ENCODE assay signal across 18 mouse cellular contexts in genomic region chr7:45695098-45695497, GRCm38 (mm10). TPM values are rescaled to one million over a fixed set of nuclear protein-coding genes. Genes with fewer than 3 reads are reported as not detected.
DNase-seq lines count a peak whose midpoint lies in the region; ATAC-seq and TF ChIP-seq lines count a peak whose summit lies in the region.
"Had no signal": no experiment of that assay in that cellular context is flagged by ENCODE, and none has a peak within 500 bp of the region (broad histone marks: within the 10 kb centered on the region; RNA-seq: fewer than 3 reads in every experiment).

No protein-coding gene starts in this region.

- no peak for TF ChIP-seq CTCF in left cerebral cortex, adult 2 months (IDR thresholded peaks at IDR 0.05)

- H3K27ac ChIP-seq in hindbrain, embryonic 10.5 days, result peak overlapping the region; percentile 18; the same call in 1 of the 2 replicates
- no peak overlapping the region for H3K27ac ChIP-seq in hindbrain, embryonic 13.5 days
- H3K27ac ChIP-seq in limb, embryonic 11.5 days (replicated peaks; ENCODE audit: low read depth, low read length), result no peak overlapping the region; the same call in 1 of the 2 replicates
- H3K27ac ChIP-seq in left cerebral cortex, adult 2 months, result no peak overlapping the region
- H3K27ac ChIP-seq: liver, embryonic 13.5 days had no signal

- no peaks in the 10 kb centered on the region for H3K9me3 ChIP-seq in hindbrain, embryonic 10.5 days
- H3K9me3 ChIP-seq in hindbrain, embryonic 13.5 days, result no peaks in the 10 kb centered on the region
- H3K9me3 ChIP-seq in limb, embryonic 11.5 days (ENCODE audit: control insufficient read depth, low read length), result no peaks in the 10 kb centered on the region
- H3K9me3 ChIP-seq: liver, embryonic 13.5 days had no signal

- peaks cover 47% of the 10 kb centered on the region for H3K4me1 ChIP-seq in hindbrain, embryonic 10.5 days (replicated peaks)
- peaks cover 17% of the 10 kb centered on the region for H3K4me1 ChIP-seq in hindbrain, embryonic 13.5 days (replicated peaks)
- peaks cover 2% of the 10 kb centered on the region; the same call in 1 of the 2 replicates for H3K4me1 ChIP-seq in limb, embryonic 11.5 days (ENCODE audit: control insufficient read depth, insufficient read depth, low read length)

- 13% methylated on average over 6 of the region's 6 CpGs for WGBS in hindbrain, embryonic 10.5 days
- 8% methylated on average over 5 of the region's 6 CpGs for WGBS in hindbrain, embryonic 13.5 days
- WGBS in limb, embryonic 11.5 days, result 6% methylated on average over 6 of the region's 6 CpGs

- no peak overlapping the region for H3K4me3 ChIP-seq in hindbrain, embryonic 10.5 days
- no peak overlapping the region for H3K4me3 ChIP-seq in hindbrain, embryonic 13.5 days
- no peak overlapping the region for H3K4me3 ChIP-seq in limb, embryonic 11.5 days (ENCODE audit: low read depth, low read length)
- no peak overlapping the region for H3K4me3 ChIP-seq in left cerebral cortex, adult 2 months
- H3K4me3 ChIP-seq: liver, embryonic 13.5 days had no signal

- H3K27me3 ChIP-seq in hindbrain, embryonic 10.5 days (ENCODE audit: insufficient read depth, poor library complexity, severe bottlenecking), result peaks cover 73% of the 10 kb centered on the region
- H3K27me3 ChIP-seq in hindbrain, embryonic 13.5 days, result peaks cover 33% of the 10 kb centered on the region
- H3K27me3 ChIP-seq in limb, embryonic 11.5 days (ENCODE audit: control insufficient read depth, insufficient read depth, low read length), result peaks cover 19% of the 10 kb centered on the region

- H3K36me3 ChIP-seq in hindbrain, embryonic 10.5 days, result no peaks in the 10 kb centered on the region
- H3K36me3 ChIP-seq in hindbrain, embryonic 13.5 days, result no peaks in the 10 kb centered on the region
- H3K36me3 ChIP-seq in limb, embryonic 11.5 days (ENCODE audit: control insufficient read depth, insufficient read depth, low read length), result no peaks in the 10 kb centered on the region
- H3K36me3 ChIP-seq: liver, embryonic 13.5 days had no signal

- H3K9ac ChIP-seq in hindbrain, embryonic 13.5 days, result no peak overlapping the region
- H3K9ac ChIP-seq in limb, embryonic 11.5 days (ENCODE audit: low read length), result no peak overlapping the region
- H3K9ac ChIP-seq: liver, embryonic 13.5 days had no signal

- no peak for ATAC-seq in hindbrain, embryonic 13.5 days (ENCODE audit: low FRiP score)
- 0 out of 2 replicates have a peak, but pooled peaks have one; percentile 14 for ATAC-seq in limb, embryonic 11.5 days (ENCODE audit: insufficient number of reproducible peaks, low FRiP score, low TSS enrichment, low read depth)
- ATAC-seq: intestine, embryonic 16.5 days; midbrain, embryonic 16.5 days had no signal

- peak; percentile 59 for DNase-seq in hindbrain, embryonic 10.5 days (ENCODE audit: low spot score)
- DNase-seq in A20 (ENCODE audit: low read depth, low spot score), result peak; percentile 18
- DNase-seq in embryo, embryonic 11 days, result peak; percentile 63
- DNase-seq in limb, embryonic 11.5 days (ENCODE audit: low spot score), result peak; percentile 43
- DNase-seq in left cerebral cortex, adult 2 months (ENCODE audit: extremely low spot score in 1 of 2, low spot score in 2 of 2), result no peak
- DNase-seq in ovary, adult 18-20 months (ENCODE audit: low spot score), result no peak
- no peak for DNase-seq in left cerebral cortex, adult 9 months (ENCODE audit: low spot score in 2 of 2)
- DNase-seq: B cell, adult 2 months; cerebellum, adult 9-11 months; heart, adult 11 months; kidney, postnatal 4 days; layer of hippocampus, postnatal 36 days; liver, embryonic 13.5 days; right cerebral cortex, postnatal 25 days had no signal

- intact Hi-C loops in left cerebral cortex, adult 2 months (cut with DNase I), result no loop called here

- H3K4me2 ChIP-seq in hindbrain, embryonic 13.5 days, result no peak overlapping the region
- H3K4me2 ChIP-seq in limb, embryonic 11.5 days (ENCODE audit: low read depth, severe bottlenecking), result no peak overlapping the region
- H3K4me2 ChIP-seq: liver, embryonic 13.5 days had no signal

RNA-seq across cellular contexts. Expression of gene Sec1, which starts 0.9 kb away (rescaled TPM):
- 0.62 and 0.77 TPM in 2 replicates for polyA plus RNA-seq in hindbrain, embryonic 10.5 days (2016; fragmentation: Nextera tagmentation; extraction: Ambion mirVana)
- 0.40 and 0.86 TPM in 2 replicates for polyA plus RNA-seq in hindbrain, embryonic 13.5 days (2015; fragmentation: Nextera tagmentation; extraction: Ambion mirVana)
- 0.11 and 0.37 TPM in 2 replicates for polyA plus RNA-seq in limb, embryonic 11.5 days (2014; fragmentation: Nextera tagmentation; extraction: Ambion mirVana)
- total RNA-seq in left cerebral cortex, adult 2 months (2021), result 1 to 10 TPM; 1.1 to 1.2 TPM
- polyA plus RNA-seq: liver, embryonic 13.5 days had no signal

RNA-seq across cellular contexts. Expression of gene Car11, which starts 4.5 kb away (rescaled TPM):
- polyA plus RNA-seq in hindbrain, embryonic 10.5 days (2016; fragmentation: Nextera tagmentation; extraction: Ambion mirVana), result 8.3 and 13.0 TPM in 2 replicates
- 38.5 and 41.6 TPM in 2 replicates for polyA plus RNA-seq in hindbrain, embryonic 13.5 days (2015; fragmentation: Nextera tagmentation; extraction: Ambion mirVana)
- 5.1 and 5.5 TPM in 2 replicates for polyA plus RNA-seq in limb, embryonic 11.5 days (2014; fragmentation: Nextera tagmentation; extraction: Ambion mirVana)
- 100 to 1,000 TPM; 211 to 244 TPM for total RNA-seq in left cerebral cortex, adult 2 months (2021)

RNA-seq across cellular contexts. Expression of gene Dbp, which starts 9.8 kb away (rescaled TPM):
- polyA plus RNA-seq in hindbrain, embryonic 10.5 days (2016; fragmentation: Nextera tagmentation; extraction: Ambion mirVana), result 3.0 and 3.4 TPM in 2 replicates
- polyA plus RNA-seq in hindbrain, embryonic 13.5 days (2015; fragmentation: Nextera tagmentation; extraction: Ambion mirVana), result 2.9 and 3.6 TPM in 2 replicates
- polyA plus RNA-seq in limb, embryonic 11.5 days (2014; fragmentation: Nextera tagmentation; extraction: Ambion mirVana), result 4.2 and 4.9 TPM in 2 replicates
- 100 to 1,000 TPM in 1 of 2 experiments, 10 to 100 TPM in 1; 60.3 to 104 TPM for total RNA-seq in left cerebral cortex, adult 2 months (2021)

RNA-seq across cellular contexts. Expression of gene Ntn5, which starts 11.3 kb away (rescaled TPM):
- 0.39 and 0.98 TPM in 2 replicates for polyA plus RNA-seq in hindbrain, embryonic 10.5 days (2016; fragmentation: Nextera tagmentation; extraction: Ambion mirVana)
- 2.3 and 2.6 TPM in 2 replicates for polyA plus RNA-seq in hindbrain, embryonic 13.5 days (2015; fragmentation: Nextera tagmentation; extraction: Ambion mirVana)
- polyA plus RNA-seq in limb, embryonic 11.5 days (2014; fragmentation: Nextera tagmentation; extraction: Ambion mirVana), result 0.24 and 0.44 TPM in 2 replicates
- 1 to 10 TPM; 6.4 to 6.9 TPM for total RNA-seq in left cerebral cortex, adult 2 months (2021)
- polyA plus RNA-seq: heart, postnatal 0 days; liver, embryonic 13.5 days had no signal

RNA-seq across cellular contexts. Expression of gene Rpl18, which starts 20.2 kb away (rescaled TPM):
- polyA plus RNA-seq in hindbrain, embryonic 10.5 days (2016; fragmentation: Nextera tagmentation; extraction: Ambion mirVana), result 1,010 and 1,126 TPM in 2 replicates
- polyA plus RNA-seq in hindbrain, embryonic 13.5 days (2015; fragmentation: Nextera tagmentation; extraction: Ambion mirVana), result 626 and 633 TPM in 2 replicates
- 1,181 and 1,244 TPM in 2 replicates for polyA plus RNA-seq in limb, embryonic 11.5 days (2014; fragmentation: Nextera tagmentation; extraction: Ambion mirVana)
- 100 to 1,000 TPM; 318 to 325 TPM for total RNA-seq in left cerebral cortex, adult 2 months (2021)

Comparison
In these comparisons a context has a peak if more than half of its experiments do, and no peak if none do; other contexts are left out.
1. DNase-seq: peak in hindbrain, embryonic 10.5 days (single experiment), A20 (single experiment), embryo, embryonic 11 days (single experiment) and limb, embryonic 11.5 days (single experiment); none in left cerebral cortex, adult 2 months (0 of 2), ovary, adult 18-20 months (single experiment) and left cerebral cortex, adult 9 months (0 of 2).